Mouse (Mus musculus) adrenal gland, adult 8-10 months (tissue): ENCODE measurements around the gene Clec4n. TPM values are rescaled to one million over a fixed set of nuclear protein-coding genes. Genes with fewer than 3 reads are reported as not detected.
"Not testable (repeated sequence)": the region's sequence is repeated elsewhere in the genome, so short reads cannot be mapped to it uniquely, and the experiment has no call there.

ENCODE experiments used
- DNase-seq: peaks from one replicate; pipeline ENCODE4 v3.0.0; 2022
- total RNA-seq, 4 experiments: library from RNA; stranded (reverse); gene quantifications; 2 replicates each; pipeline ENCODE4 v1.2.4; 2022

Gene Clec4n
- total RNA-seq, 4 experiments from 2014 or later: 2.4 to 3.0 (median 2.4) TPM; not detected in 1

DNA sequence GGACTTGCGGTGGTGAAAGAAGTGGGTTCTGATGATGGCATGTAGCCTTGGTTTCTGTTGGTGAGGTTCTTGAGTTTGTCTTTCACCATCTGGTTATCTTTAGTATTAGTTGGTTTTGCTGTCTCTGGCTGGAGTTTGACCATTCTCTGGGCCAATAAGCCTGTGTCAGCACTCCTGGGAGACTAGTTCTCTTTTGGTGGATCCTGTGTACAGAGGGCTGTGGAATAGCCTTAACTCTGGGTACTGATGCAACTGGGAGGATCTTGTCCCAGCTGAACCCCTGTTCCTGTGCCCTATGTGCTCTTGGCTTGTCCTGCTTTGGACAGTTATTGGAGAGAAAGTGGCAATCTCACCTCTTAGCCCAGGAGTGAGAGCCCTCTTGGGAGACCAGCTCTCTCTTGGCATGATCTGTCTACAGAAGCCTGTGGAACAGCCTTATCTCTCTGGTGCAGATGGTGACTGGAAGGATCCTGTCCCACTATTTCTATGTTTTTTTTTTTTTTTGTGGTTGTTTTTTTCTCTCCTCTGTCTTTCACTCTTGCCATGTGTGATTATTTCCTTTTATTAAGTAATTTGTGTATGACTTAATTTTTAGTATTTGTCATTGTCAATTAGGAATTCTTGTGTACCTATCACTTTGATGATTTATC is 63.2 kb downstream of the Clec4n start:
- DNase-seq: no peak

- DNase-seq: not testable (repeated sequence)
Observed at GRCm38 (mm10) chr6:123293509-123293908, 63.9 kb downstream of the Clec4n start.

Other genes with a start within 250 kb of the Clec4n start
- gene Clec4a4, start 239.5 kb upstream of the Clec4n start, total RNA-seq: under 1 TPM in 2 of 4 experiments, not detected in 2; 0.40 to 0.46 TPM
- 1 to 10 TPM in 2 of 4 experiments, under 1 TPM in 2; 0.46 to 2.3 (median 1.2) TPM for gene Clec4b1, start 179.9 kb upstream of the Clec4n start, total RNA-seq
- 1 to 10 TPM; 3.5 to 7.4 (median 5.0) TPM for gene Clec4a2, start 123.4 kb upstream of the Clec4n start, total RNA-seq
- under 1 TPM in 3 of 4 experiments, not detected in 1; 0.20 to 0.59 (median 0.49) TPM for gene Clec4b2, start 57.0 kb upstream of the Clec4n start, total RNA-seq
- gene Clec4d, start 32.3 kb downstream of the Clec4n start, total RNA-seq: 1 to 10 TPM in 3 of 4 experiments, under 1 TPM in 1; 0.87 to 2.3 (median 1.5) TPM
- under 1 TPM in 3 of 4 experiments, not detected in 1; 0.13 to 0.29 (median 0.21) TPM for gene Clec4e, start 60.0 kb downstream of the Clec4n start, total RNA-seq
- gene Vmn2r19, start 78.5 kb downstream of the Clec4n start, total RNA-seq: not detected
- not detected for gene Vmn2r20, start 188.3 kb downstream of the Clec4n start, total RNA-seq